Mouse (Mus musculus): ENCODE data around the gene Rnf208. TPM values are rescaled to one million over a fixed set of nuclear protein-coding genes. Genes with fewer than 3 reads are reported as not detected.
A peak's percentile ranks its signal among the peaks of the same experiment; 100 is the strongest.

Gene Rnf208
- polyA plus RNA-seq, 1 experiment from 2014 or later, result 4.3 TPM

DNA sequence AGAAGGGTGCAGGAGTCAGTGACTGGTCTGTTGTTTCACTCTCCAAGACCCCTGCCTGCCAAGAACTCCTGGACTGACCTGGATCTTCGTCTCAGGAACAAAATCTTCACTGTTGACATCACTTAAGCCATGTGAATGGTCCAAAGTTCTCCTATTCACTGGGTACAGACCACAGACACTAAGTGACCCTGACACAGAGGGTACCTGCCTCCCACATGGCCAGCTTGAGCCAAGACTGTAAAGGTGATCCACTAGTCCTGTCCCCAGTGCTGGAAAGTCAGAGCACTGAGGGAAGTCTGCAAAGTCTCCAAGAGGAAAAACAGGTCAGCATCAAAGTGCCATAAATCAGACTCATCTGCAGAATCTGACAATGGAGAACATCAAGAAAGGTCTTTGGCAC is 34.5 kb upstream of the Rnf208 start:
- no peak overlapping the region for H3K27ac ChIP-seq
- no peaks in the 10 kb centered on the region for H3K27me3 ChIP-seq
- no peak overlapping the region for H3K4me2 ChIP-seq
- peaks cover 58% of the 10 kb centered on the region for H3K36me3 ChIP-seq
- peaks cover 20% of the 10 kb centered on the region for H3K4me1 ChIP-seq (replicated peaks)
- H3K4me3 ChIP-seq, result no peak overlapping the region
- H3K9me3 ChIP-seq (replicated peaks), result no peaks in the 10 kb centered on the region
- WGBS, result 86% methylated on average over 1 of the region's 1 CpGs
- ATAC-seq (replicated peaks; ENCODE audit: insufficient number of reproducible peaks, insufficient read depth, low FRiP score, low read depth), result no peak
- H3K9ac ChIP-seq, result no peak overlapping the region

- 0 out of 2 replicates have a peak, but pooled peaks cover 11% of the 10 kb centered on the region for H3K27me3 ChIP-seq
- peak overlapping the region; percentile 75 for H3K4me2 ChIP-seq
- H3K4me3 ChIP-seq, result peak overlapping the region; percentile 63
- peaks cover 27% of the 10 kb centered on the region for H3K36me3 ChIP-seq
- peak overlapping the region; percentile 88 for H3K27ac ChIP-seq
- peaks cover 20% of the 10 kb centered on the region for H3K4me1 ChIP-seq (replicated peaks)
- peak overlapping the region; percentile 80 for H3K9ac ChIP-seq
- 1% methylated on average over 24 of the region's 24 CpGs for WGBS
- 0 out of 2 replicates have a peak, but pooled peaks have one; percentile 5 for ATAC-seq (replicated peaks; ENCODE audit: insufficient number of reproducible peaks, insufficient read depth, low FRiP score, low read depth)
- H3K9me3 ChIP-seq (replicated peaks), result no peaks in the 10 kb centered on the region
Measured at GRCm38 (mm10) chr2:25210686-25211085, 31.4 kb upstream of the Rnf208 start.

DNA sequence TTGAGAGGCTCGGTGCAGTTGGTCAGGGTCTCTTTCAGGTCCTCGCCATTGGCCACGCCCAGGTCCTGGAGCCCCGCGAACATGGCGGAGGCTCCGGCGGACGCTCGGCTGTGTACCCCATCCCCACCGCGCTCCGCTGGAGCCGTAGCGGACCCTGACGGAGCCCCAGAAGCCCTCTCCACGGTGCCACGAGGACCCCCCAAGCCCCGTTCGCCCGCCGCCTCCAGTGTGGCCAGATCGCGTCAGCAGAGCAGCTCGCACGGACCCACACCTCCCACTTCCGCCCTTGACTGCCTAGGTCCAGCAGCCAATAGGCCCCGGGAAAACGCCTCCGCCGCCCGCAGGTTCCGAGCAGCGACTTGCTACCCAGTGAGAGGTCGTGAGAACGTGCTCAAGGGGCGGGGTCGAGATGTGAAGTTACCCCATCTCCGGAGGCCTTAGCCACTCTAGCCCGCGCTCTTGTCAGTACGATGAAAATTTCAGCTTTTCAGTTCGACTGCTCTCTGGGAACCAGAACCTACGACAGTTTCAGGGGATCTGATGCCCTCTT is 30.9 kb upstream of the Rnf208 start, which contains the start of gene Nelfb:
Gene Nelfb (minus strand): TSS at position 369 of the 550 bp plus-strand sequence.
- H3K27me3 ChIP-seq, result 0 out of 2 replicates have a peak, but pooled peaks cover 11% of the 10 kb centered on the region
- ATAC-seq (replicated peaks; ENCODE audit: insufficient number of reproducible peaks, insufficient read depth, low FRiP score, low read depth), result peak; percentile 92
- peak within 1 kb of the TSS; percentile 63 for H3K4me3 ChIP-seq
- no peaks in the 10 kb centered on the region for H3K9me3 ChIP-seq (replicated peaks)
- H3K36me3 ChIP-seq, result peaks cover 22% of the 10 kb centered on the region
- H3K4me2 ChIP-seq, result peak within 1 kb of the TSS; percentile 75
- peaks cover 20% of the 10 kb centered on the region for H3K4me1 ChIP-seq (replicated peaks)
- peak within 1 kb of the TSS; percentile 88 for H3K27ac ChIP-seq
- peak within 1 kb of the TSS; percentile 80 for H3K9ac ChIP-seq
- WGBS, result under 1% methylated on average over 44 of the region's 44 CpGs

DNA sequence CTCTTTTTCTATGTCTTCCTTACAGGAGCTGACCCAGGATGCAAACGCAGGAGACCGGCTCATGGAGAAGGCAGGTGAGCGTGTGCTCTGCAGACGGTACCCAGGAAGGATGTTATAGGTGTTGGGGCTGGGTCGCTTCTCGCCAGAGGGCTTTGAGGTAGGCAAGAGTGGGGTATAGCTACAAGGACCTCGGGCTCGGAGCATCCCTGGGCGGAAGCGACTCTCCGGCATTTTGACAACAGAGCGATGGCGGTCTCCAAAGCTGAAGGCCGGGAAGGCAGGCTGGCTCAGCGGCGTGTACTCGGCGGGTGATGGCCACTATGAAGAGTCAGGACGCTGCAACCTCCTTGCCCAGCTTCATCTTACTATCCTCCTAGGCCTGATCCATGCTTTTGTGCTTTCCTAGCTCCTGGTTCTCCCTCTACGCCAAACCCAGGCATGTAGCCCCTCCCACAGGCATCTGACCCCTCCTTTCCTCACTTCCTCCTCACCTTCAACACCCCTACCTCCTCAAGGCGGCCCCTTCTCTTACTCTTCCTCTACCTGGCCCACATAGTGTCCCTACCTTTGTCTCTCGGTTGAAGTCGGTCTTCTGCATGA is 28.7 kb upstream of the Rnf208 start:
- 55% methylated on average over 23 of the region's 23 CpGs for WGBS
- Histone ChIP-seq H3K4me3 (no peak overlapping the region), H3K27ac (no peak overlapping the region), H3K9me3 (replicated peaks) (no peaks in the 10 kb centered on the region), H3K4me1 (replicated peaks) (peaks cover 20% of the 10 kb centered on the region), H3K9ac (no peak overlapping the region), H3K27me3 (0 out of 2 replicates have a peak, but pooled peaks cover 11% of the 10 kb centered on the region), H3K4me2 (no peak overlapping the region), H3K36me3 (peaks cover 6% of the 10 kb centered on the region; the same call in 1 of the 2 replicates)
- no peak for ATAC-seq (replicated peaks; ENCODE audit: insufficient number of reproducible peaks, insufficient read depth, low FRiP score, low read depth)

DNA sequence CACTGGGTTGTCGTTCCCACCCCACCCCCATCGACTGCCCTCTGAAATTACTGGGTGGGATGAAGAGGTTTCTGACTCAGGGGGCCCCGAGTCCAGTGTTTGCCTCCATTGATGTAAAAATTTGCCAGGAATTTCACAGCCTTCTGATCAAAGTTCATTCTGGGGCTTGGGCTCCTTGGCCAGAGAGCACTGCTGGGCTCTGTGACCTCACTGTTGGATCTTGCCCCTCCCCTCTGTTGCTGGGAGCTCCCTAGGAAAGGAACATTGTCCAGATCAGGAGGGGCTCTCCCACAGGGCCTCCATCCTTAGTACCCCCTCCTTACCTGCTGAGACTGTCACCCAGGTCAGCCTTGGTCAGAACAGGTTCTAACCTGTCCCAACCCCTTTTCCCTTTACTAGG is 27.6 kb upstream of the Rnf208 start, which contains the start of gene Stpg3:
Gene Stpg3 (minus strand): TSS at position 194 of the 400 bp plus-strand sequence.
- Histone ChIP-seq H3K4me3 (no peak within 1 kb of the TSS), H3K9me3 (replicated peaks) (no peaks in the 10 kb centered on the region), H3K4me1 (replicated peaks) (peaks cover 16% of the 10 kb centered on the region), H3K27ac (no peak within 1 kb of the TSS), H3K27me3 (0 out of 2 replicates have a peak, but pooled peaks cover 11% of the 10 kb centered on the region), H3K36me3 (no peaks in the 10 kb centered on the region), H3K4me2 (no peak within 1 kb of the TSS), H3K9ac (no peak within 1 kb of the TSS)
- ATAC-seq (replicated peaks; ENCODE audit: insufficient number of reproducible peaks, insufficient read depth, low FRiP score, low read depth), result no peak
- 63% methylated on average over 3 of the region's 3 CpGs for WGBS

- no peaks in the 10 kb centered on the region for H3K4me1 ChIP-seq (replicated peaks)
- H3K4me3 ChIP-seq, result no peak overlapping the region
- no peaks in the 10 kb centered on the region for H3K9me3 ChIP-seq (replicated peaks)
- ATAC-seq (replicated peaks; ENCODE audit: insufficient number of reproducible peaks, insufficient read depth, low FRiP score, low read depth), result no peak
- H3K27me3 ChIP-seq, result 0 out of 2 replicates have a peak, but pooled peaks cover 11% of the 10 kb centered on the region
- WGBS, result 51% methylated on average over 2 of the region's 2 CpGs
- peaks cover 11% of the 10 kb centered on the region; the same call in 1 of the 2 replicates for H3K36me3 ChIP-seq
- no peak overlapping the region for H3K4me2 ChIP-seq
- H3K9ac ChIP-seq, result no peak overlapping the region
- no peak overlapping the region for H3K27ac ChIP-seq
Measured at GRCm38 (mm10) chr2:25217666-25218065, 24.4 kb upstream of the Rnf208 start.

- no peak within 1 kb of the TSS for H3K4me3 ChIP-seq
- H3K4me2 ChIP-seq, result no peak within 1 kb of the TSS
- H3K9ac ChIP-seq, result no peak within 1 kb of the TSS
- peaks cover 11% of the 10 kb centered on the region; the same call in 1 of the 2 replicates for H3K36me3 ChIP-seq
- no peak within 1 kb of the TSS for H3K27ac ChIP-seq
- ATAC-seq (replicated peaks; ENCODE audit: insufficient number of reproducible peaks, insufficient read depth, low FRiP score, low read depth), result no peak
- 0 out of 2 replicates have a peak, but pooled peaks cover 4% of the 10 kb centered on the region for H3K27me3 ChIP-seq
- peaks cover 3% of the 10 kb centered on the region for H3K4me1 ChIP-seq (replicated peaks)
- H3K9me3 ChIP-seq (replicated peaks), result no peaks in the 10 kb centered on the region
Measured at GRCm38 (mm10) chr2:25218445-25218844, 23.6 kb upstream of the Rnf208 start, which contains the start of gene Fam166a. Gene Fam166a (plus strand): TSS chr2:25218745.

GRCm38 (mm10) chr2:25221331-25221772 is 20.7 kb upstream of the Rnf208 start:
- Histone ChIP-seq H3K9me3 (replicated peaks) (no peaks in the 10 kb centered on the region), H3K27ac (no peak overlapping the region), H3K27me3 (no peaks in the 10 kb centered on the region), H3K9ac (no peak overlapping the region), H3K4me2 (no peak overlapping the region), H3K36me3 (peaks cover 11% of the 10 kb centered on the region; the same call in 1 of the 2 replicates), H3K4me1 (replicated peaks) (peaks cover 15% of the 10 kb centered on the region), H3K4me3 (no peak overlapping the region)
- ATAC-seq (replicated peaks; ENCODE audit: insufficient number of reproducible peaks, insufficient read depth, low FRiP score, low read depth), result no peak
- 70% methylated on average over 5 of the region's 5 CpGs for WGBS

DNA sequence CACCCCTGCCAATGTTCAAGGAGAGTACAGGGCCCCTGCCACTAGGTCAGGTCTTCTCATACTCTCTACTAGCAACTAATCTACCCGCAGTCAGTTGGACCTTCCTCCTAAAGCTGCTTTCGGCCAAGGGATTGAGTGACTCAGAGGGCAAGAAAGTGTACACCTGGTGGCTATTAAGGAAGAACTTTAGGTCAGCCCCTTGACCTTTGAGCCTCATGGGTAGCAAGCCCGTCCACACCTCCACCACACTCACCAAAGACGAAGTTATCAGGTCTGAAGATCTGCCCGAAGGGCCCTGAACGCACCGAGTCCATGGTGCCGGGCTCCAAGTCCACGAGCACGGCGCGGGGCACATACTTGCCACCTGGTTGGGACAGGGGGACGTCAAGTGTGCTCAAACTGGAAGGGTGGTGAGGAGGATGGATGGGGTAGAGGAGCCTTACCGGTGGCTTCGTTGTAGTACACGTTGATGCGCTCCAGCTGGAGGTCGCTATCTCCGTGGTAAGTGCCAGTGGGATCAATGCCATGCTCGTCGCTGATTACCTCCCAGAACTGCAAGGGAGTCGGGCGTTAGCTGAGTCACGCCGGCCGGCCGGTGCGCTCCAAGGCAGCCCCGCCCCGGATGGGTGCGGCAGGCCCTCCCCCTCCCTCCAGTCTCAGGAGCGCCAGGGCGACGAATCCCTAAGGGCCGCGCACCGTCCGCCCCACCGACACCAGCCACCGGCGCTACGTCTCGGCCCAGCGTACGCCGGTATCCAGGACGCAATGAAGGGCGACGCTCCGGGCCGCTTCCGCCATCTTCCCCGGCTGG is 18.2 kb upstream of the Rnf208 start:
- peak overlapping the region; percentile 92 for H3K27ac ChIP-seq
- 2% methylated on average over 44 of the region's 53 CpGs for WGBS
- no peaks in the 10 kb centered on the region for H3K27me3 ChIP-seq
- H3K36me3 ChIP-seq, result peaks cover 11% of the 10 kb centered on the region; the same call in 1 of the 2 replicates
- peak overlapping the region; percentile 76 for H3K9ac ChIP-seq
- peak overlapping the region; percentile 73 for H3K4me3 ChIP-seq
- H3K4me2 ChIP-seq, result peak overlapping the region; percentile 85
- H3K4me1 ChIP-seq (replicated peaks), result peaks cover 23% of the 10 kb centered on the region
- ATAC-seq (replicated peaks; ENCODE audit: insufficient number of reproducible peaks, insufficient read depth, low FRiP score, low read depth), result peak; percentile 36
- H3K9me3 ChIP-seq (replicated peaks), result no peaks in the 10 kb centered on the region

DNA sequence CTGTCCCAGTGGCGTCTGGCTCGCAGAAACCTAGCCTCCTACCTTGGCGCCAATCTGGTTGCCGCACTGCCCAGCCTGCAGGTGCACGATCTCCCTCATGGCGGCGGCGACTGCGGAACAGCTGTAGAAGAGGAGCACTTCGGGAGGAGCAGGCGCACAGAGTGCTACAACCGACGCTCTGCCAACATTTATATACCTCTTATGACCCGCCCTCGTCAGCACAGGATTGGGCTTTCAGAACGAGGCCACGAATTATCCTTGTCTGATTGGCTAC is 17.6 kb upstream of the Rnf208 start, which contains the start of gene Tubb4b:
Gene Tubb4b (minus strand): TSS at position 211 of the 274 bp plus-strand sequence.
- Histone ChIP-seq H3K9me3 (replicated peaks) (no peaks in the 10 kb centered on the region), H3K36me3 (peaks cover 11% of the 10 kb centered on the region; the same call in 1 of the 2 replicates), H3K9ac (peak within 1 kb of the TSS; percentile 76), H3K27me3 (0 out of 2 replicates have a peak, but pooled peaks cover 2% of the 10 kb centered on the region), H3K27ac (peak within 1 kb of the TSS; percentile 98), H3K4me2 (peak within 1 kb of the TSS; percentile 85), H3K4me3 (peak within 1 kb of the TSS; percentile 73), H3K4me1 (replicated peaks) (peaks cover 25% of the 10 kb centered on the region)
- no peak for ATAC-seq (replicated peaks; ENCODE audit: insufficient number of reproducible peaks, insufficient read depth, low FRiP score, low read depth)
- 0% methylated on average over 17 of the region's 17 CpGs for WGBS

Measured in heart, embryonic 15.5 days (tissue).